Mouse (Mus musculus): ENCODE results near the gene Glrx.

GRCm38 (mm10) chr13:75853118-75853517 lies 13.4 kb downstream of the Glrx start:
- TF ChIP-seq EP300 (IDR thresholded peaks at IDR 0.05; ENCODE audit: insufficient read depth, low read depth, low read length): no peak
- no peak for TF ChIP-seq CTCF (IDR thresholded peaks at IDR 0.05; ENCODE audit: low read depth, low read length)
- TF ChIP-seq POLR2A (IDR thresholded peaks at IDR 0.05; ENCODE audit: insufficient read depth, low read length): no peak

Data from ES-Bruce4 (cell line).